Mouse (Mus musculus): ENCODE measurements at regions not wholly inside any gene's neighbourhood (a gene's known extent, or its start where the extent isn't known, plus 50 kb on each side); places are given as distances from the start of the nearest gene placed in this dataset.

- no peak overlapping the region for H3K4me3 ChIP-seq (replicated peaks; ENCODE audit: insufficient read depth, low read depth, low read length)
- no peaks in the 10 kb centered on the region for H3K27me3 ChIP-seq (ENCODE audit: control insufficient read depth, insufficient read depth, low read length)
- WGBS: 2% methylated on average over 1 of the region's 1 CpGs
- no peak for TF ChIP-seq CTCF (IDR thresholded peaks at IDR 0.05; ENCODE audit: borderline replicate concordance, insufficient read depth, low read depth, low read length)
- TF ChIP-seq POLR2A (IDR thresholded peaks at IDR 0.05; ENCODE audit: borderline replicate concordance, insufficient read depth, low read length): no peak
- H3K27ac ChIP-seq (ENCODE audit: insufficient read depth, low read length): no peak overlapping the region
- DNase-seq: peak in 1 of 2 experiments; percentile 10
- peaks cover 8% of the 10 kb centered on the region for H3K4me1 ChIP-seq (ENCODE audit: control insufficient read depth, insufficient read depth, low read length)
Observed at GRCm38 (mm10) chr2:72701081-72701480, 225.1 kb downstream of the Cdca7 start.

DNA sequence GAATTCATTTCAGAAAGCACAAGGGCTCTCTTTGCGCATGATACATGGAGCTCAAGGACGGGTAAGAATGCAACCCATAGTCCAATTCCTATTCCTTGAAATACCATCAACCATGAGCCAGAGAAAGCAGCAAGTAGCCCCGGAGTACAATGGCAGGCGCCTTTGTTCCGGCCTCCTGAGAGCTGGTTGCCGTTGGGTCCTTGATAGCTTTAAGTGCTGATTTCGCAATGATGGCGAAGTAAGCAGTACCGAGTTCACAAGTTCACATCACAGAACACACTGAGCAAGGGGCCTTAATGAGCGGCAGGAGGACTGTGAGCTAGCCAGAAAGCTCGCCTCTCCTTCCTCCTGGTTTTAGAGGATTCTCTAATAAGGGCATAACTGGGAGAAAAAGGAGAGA is 227.3 kb downstream of the Cdca7 start:
- no peak overlapping the region for H3K27ac ChIP-seq (ENCODE audit: insufficient read depth, low read length)
- H3K4me1 ChIP-seq (ENCODE audit: control insufficient read depth, insufficient read depth, low read length): peaks cover 8% of the 10 kb centered on the region
- WGBS: 87% methylated on average over 11 of the region's 11 CpGs
- no peaks in the 10 kb centered on the region for H3K27me3 ChIP-seq (ENCODE audit: control insufficient read depth, insufficient read depth, low read length)
- no peak for TF ChIP-seq CTCF (IDR thresholded peaks at IDR 0.05; ENCODE audit: borderline replicate concordance, insufficient read depth, low read depth, low read length)
- no peak for TF ChIP-seq POLR2A (IDR thresholded peaks at IDR 0.05; ENCODE audit: borderline replicate concordance, insufficient read depth, low read length)
- no peak for DNase-seq
- H3K4me3 ChIP-seq (replicated peaks; ENCODE audit: insufficient read depth, low read depth, low read length): no peak overlapping the region

DNA sequence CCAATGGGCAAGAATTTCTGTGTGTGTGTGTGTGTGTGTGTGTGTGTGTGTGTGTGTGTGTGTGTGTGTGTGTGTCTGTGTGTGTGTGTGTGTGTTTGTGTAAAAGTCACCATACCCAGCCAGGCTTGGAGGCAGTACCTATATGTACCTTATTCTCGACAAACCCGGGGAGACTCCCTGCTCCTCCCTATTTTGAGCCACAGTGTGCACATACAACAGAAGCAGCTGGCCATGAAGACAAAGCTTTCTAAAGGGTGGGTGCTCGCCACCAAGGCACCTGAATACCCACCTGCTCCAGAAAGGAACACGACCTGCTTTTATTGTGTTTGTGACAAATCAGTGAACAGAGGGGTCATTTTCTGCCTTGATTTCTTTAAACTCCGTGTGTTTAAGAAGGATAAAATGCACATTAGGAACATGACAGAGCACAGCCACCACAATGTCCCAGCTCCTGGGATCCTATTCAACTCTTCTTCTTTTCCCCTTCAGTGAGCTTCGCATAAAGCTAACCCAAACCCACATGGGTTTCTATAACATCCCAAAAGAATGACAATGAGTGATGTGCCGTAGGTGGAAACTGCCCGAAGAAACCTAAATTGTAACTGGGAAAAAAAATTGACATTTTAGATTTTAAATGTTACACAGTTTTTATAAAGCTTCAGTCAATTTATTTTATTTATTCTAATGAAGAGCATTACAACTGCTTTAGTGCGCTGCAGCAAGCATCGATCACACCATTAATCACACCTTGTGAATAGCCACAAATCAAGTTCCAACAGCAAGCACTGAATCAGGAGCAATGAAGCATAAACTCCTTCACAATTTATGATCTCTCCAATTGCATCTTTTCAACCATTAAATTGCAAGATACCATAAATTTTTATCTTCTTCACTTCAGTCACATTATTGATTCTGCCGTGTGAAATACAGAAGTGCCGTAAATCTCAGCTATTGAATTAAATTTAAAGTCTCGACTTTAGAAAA is 232.0 kb downstream of the Cdca7 start:
- DNase-seq: no peak
- no peaks in the 10 kb centered on the region for H3K4me1 ChIP-seq (ENCODE audit: control insufficient read depth, insufficient read depth, low read length)
- WGBS: 70% methylated on average over 13 of the region's 13 CpGs
- H3K27me3 ChIP-seq (ENCODE audit: control insufficient read depth, insufficient read depth, low read length): no peaks in the 10 kb centered on the region
- TF ChIP-seq POLR2A (IDR thresholded peaks at IDR 0.05; ENCODE audit: borderline replicate concordance, insufficient read depth, low read length) (no peak), CTCF (IDR thresholded peaks at IDR 0.05; ENCODE audit: borderline replicate concordance, insufficient read depth, low read depth, low read length) (no peak)
- no peak overlapping the region for H3K27ac ChIP-seq (ENCODE audit: insufficient read depth, low read length)
- H3K4me3 ChIP-seq (replicated peaks; ENCODE audit: insufficient read depth, low read depth, low read length): no peak overlapping the region

DNA sequence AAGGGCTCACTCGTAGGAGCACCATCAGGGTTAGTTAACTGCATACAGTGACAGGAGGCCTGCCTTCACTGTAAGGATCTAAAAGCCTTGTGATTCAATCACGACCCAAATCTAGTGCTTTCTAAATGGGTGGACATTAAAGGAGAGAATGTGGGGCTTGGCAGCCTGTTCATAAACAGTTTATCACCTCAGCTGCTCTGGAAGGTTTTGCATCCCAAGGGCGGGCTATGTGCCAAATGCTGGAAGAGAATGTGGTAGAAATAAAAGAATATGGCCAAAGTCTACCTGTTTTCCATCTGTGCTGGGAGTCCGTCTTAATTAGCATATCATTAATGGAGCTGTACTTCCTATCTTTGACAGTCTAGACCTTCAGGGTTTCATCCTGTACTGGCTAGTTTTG is 241.0 kb downstream of the Cdca7 start:
- Histone ChIP-seq H3K27me3 (ENCODE audit: control insufficient read depth, insufficient read depth, low read length) (no peaks in the 10 kb centered on the region), H3K27ac (ENCODE audit: insufficient read depth, low read length) (no peak overlapping the region), H3K4me3 (replicated peaks; ENCODE audit: insufficient read depth, low read depth, low read length) (no peak overlapping the region), H3K4me1 (ENCODE audit: control insufficient read depth, insufficient read depth, low read length) (no peaks in the 10 kb centered on the region)
- TF ChIP-seq POLR2A (IDR thresholded peaks at IDR 0.05; ENCODE audit: borderline replicate concordance, insufficient read depth, low read length) (no peak), CTCF (IDR thresholded peaks at IDR 0.05; ENCODE audit: borderline replicate concordance, insufficient read depth, low read depth, low read length) (no peak)
- DNase-seq: no peak
- 34% methylated on average over 4 of the region's 4 CpGs for WGBS

GRCm38 (mm10) chr2:72728699-72729098 is 251.5 kb downstream of the Sp3 start:
- peak; percentile 39 to 44 for DNase-seq
- 31% methylated on average over 3 of the region's 3 CpGs for WGBS
- Histone ChIP-seq H3K4me3 (replicated peaks; ENCODE audit: insufficient read depth, low read depth, low read length) (no peak overlapping the region), H3K27me3 (ENCODE audit: control insufficient read depth, insufficient read depth, low read length) (no peaks in the 10 kb centered on the region; the same call in 1 of the 2 replicates), H3K27ac (ENCODE audit: insufficient read depth, low read length) (no peak overlapping the region), H3K4me1 (ENCODE audit: control insufficient read depth, insufficient read depth, low read length) (no peaks in the 10 kb centered on the region)
- TF ChIP-seq POLR2A (IDR thresholded peaks at IDR 0.05; ENCODE audit: borderline replicate concordance, insufficient read depth, low read length): no peak
- TF ChIP-seq CTCF (IDR thresholded peaks at IDR 0.05; ENCODE audit: borderline replicate concordance, insufficient read depth, low read depth, low read length): peak; percentile 76

- Histone ChIP-seq H3K4me3 (replicated peaks; ENCODE audit: insufficient read depth, low read depth, low read length) (no peak overlapping the region), H3K27me3 (ENCODE audit: control insufficient read depth, insufficient read depth, low read length) (no peaks in the 10 kb centered on the region; the same call in 1 of the 2 replicates), H3K27ac (ENCODE audit: insufficient read depth, low read length) (no peak overlapping the region), H3K4me1 (ENCODE audit: control insufficient read depth, insufficient read depth, low read length) (no peaks in the 10 kb centered on the region)
- 67% methylated on average over 3 of the region's 3 CpGs for WGBS
- no peak for TF ChIP-seq POLR2A (IDR thresholded peaks at IDR 0.05; ENCODE audit: borderline replicate concordance, insufficient read depth, low read length)
- TF ChIP-seq CTCF (IDR thresholded peaks at IDR 0.05; ENCODE audit: borderline replicate concordance, insufficient read depth, low read depth, low read length): no peak
- no peak for DNase-seq
Observed at GRCm38 (mm10) chr2:72733371-72733770, 246.9 kb downstream of the Sp3 start.

DNA sequence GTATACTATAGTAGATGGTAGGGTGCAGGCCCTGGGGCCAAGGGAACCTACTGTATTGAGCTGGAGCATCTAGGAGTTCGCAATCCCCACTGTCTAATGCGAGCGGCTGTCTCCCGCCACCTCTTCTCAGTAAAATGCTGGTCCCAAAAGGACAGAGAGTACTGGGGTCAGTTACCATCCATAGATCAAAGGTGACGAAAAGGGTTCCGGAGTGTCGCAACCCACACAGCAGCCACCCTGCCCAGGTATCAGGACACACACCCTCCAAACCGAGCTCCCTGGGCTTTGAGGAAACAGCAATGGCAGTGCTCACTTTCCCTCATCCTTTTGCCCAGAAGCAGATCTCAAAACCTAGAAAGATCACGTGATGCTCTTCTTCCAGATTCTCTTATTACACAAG is 245.2 kb downstream of the Sp3 start:
- DNase-seq: no peak
- 98% methylated on average over 9 of the region's 9 CpGs for WGBS
- H3K4me1 ChIP-seq (ENCODE audit: control insufficient read depth, insufficient read depth, low read length): no peaks in the 10 kb centered on the region
- no peak overlapping the region for H3K4me3 ChIP-seq (replicated peaks; ENCODE audit: insufficient read depth, low read depth, low read length)
- TF ChIP-seq POLR2A (IDR thresholded peaks at IDR 0.05; ENCODE audit: borderline replicate concordance, insufficient read depth, low read length): no peak
- no peak for TF ChIP-seq CTCF (IDR thresholded peaks at IDR 0.05; ENCODE audit: borderline replicate concordance, insufficient read depth, low read depth, low read length)
- H3K27me3 ChIP-seq (ENCODE audit: control insufficient read depth, insufficient read depth, low read length): no peaks in the 10 kb centered on the region; the same call in 1 of the 2 replicates
- no peak overlapping the region for H3K27ac ChIP-seq (ENCODE audit: insufficient read depth, low read length)

DNA sequence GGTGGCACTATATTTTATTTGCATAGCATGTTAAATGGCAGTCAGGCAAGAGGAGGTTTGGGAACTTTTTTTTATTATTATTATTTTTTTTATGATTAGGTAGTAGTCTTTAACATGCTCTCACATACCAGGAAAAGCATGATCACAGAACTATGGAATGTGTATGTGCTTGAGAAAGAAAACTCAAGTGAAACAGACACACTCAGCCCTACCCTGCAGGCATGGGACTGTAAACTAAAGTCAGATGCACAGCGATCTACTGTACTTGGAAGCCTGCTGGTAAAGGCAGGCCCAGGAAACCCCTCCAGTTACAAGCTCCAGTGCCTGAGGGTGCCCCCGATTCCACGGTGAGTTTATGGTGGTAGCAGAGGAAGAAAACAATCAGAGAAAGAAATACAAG is 243.6 kb downstream of the Sp3 start:
- WGBS: 86% methylated on average over 3 of the region's 3 CpGs
- H3K4me3 ChIP-seq (replicated peaks; ENCODE audit: insufficient read depth, low read depth, low read length): no peak overlapping the region
- H3K27me3 ChIP-seq (ENCODE audit: control insufficient read depth, insufficient read depth, low read length): no peaks in the 10 kb centered on the region; the same call in 1 of the 2 replicates
- H3K4me1 ChIP-seq (ENCODE audit: control insufficient read depth, insufficient read depth, low read length): peaks cover 9% of the 10 kb centered on the region; the same call in 1 of the 2 replicates
- no peak overlapping the region for H3K27ac ChIP-seq (ENCODE audit: insufficient read depth, low read length)
- no peak for DNase-seq
- TF ChIP-seq CTCF (IDR thresholded peaks at IDR 0.05; ENCODE audit: borderline replicate concordance, insufficient read depth, low read depth, low read length) (no peak), POLR2A (IDR thresholded peaks at IDR 0.05; ENCODE audit: borderline replicate concordance, insufficient read depth, low read length) (no peak)
